Comparison of ENCODE assay signal across 8 mouse cellular contexts in genomic region chr5:64864699-64865108, GRCm38 (mm10).
DNase-seq lines count a peak whose midpoint lies in the region; ATAC-seq and TF ChIP-seq lines count a peak whose summit lies in the region.

No protein-coding gene starts in this region.

- peak; percentile 39 for TF ChIP-seq POLR2A in myocyte (IDR thresholded peaks at IDR 0.05; ENCODE audit: insufficient read length, low read depth)

- no peak overlapping the region for H3ac ChIP-seq in myocyte (ENCODE audit: control insufficient read depth, insufficient read length)

- DNase-seq in CD4-positive helper T cell, adult 2 months (ENCODE audit: low read depth, low spot score), result peak; percentile 68
- DNase-seq in ES-CJ7 (ENCODE audit: low read depth, low spot score), result peak; percentile 99
- no peak for DNase-seq in left cerebral cortex, postnatal 36 days (ENCODE audit: low spot score in 2 of 2)
- no peak for DNase-seq in layer of hippocampus, adult 9-10 months (ENCODE audit: low spot score)
- no peak for DNase-seq in left cerebral cortex, postnatal 25 days (ENCODE audit: low spot score in 2 of 2)

- no peak overlapping the region for H3K4me3 ChIP-seq in heart, embryonic 12.5 days
- no peak overlapping the region for H3K4me3 ChIP-seq in limb, embryonic 13.5 days
- H3K4me3 ChIP-seq in myocyte, result no peak overlapping the region

- 44% methylated on average over 4 of the region's 4 CpGs for WGBS in heart, embryonic 12.5 days
- 39% methylated on average over 4 of the region's 4 CpGs for WGBS in limb, embryonic 13.5 days

- H3K36me3 ChIP-seq in heart, embryonic 12.5 days, result no peaks in the 10 kb centered on the region
- no peaks in the 10 kb centered on the region for H3K36me3 ChIP-seq in limb, embryonic 13.5 days
- no peaks in the 10 kb centered on the region for H3K36me3 ChIP-seq in myocyte (ENCODE audit: control insufficient read depth, insufficient read depth)

- no peak overlapping the region for H3K9ac ChIP-seq in heart, embryonic 12.5 days
- no peak overlapping the region for H3K9ac ChIP-seq in limb, embryonic 13.5 days

- no peak overlapping the region for H3K4me2 ChIP-seq in heart, embryonic 12.5 days
- no peak overlapping the region for H3K4me2 ChIP-seq in limb, embryonic 13.5 days (replicated peaks)
- peak overlapping the region; percentile 3 for H3K4me2 ChIP-seq in myocyte (ENCODE audit: low read depth)

- no peaks in the 10 kb centered on the region for H3K79me2 ChIP-seq in myocyte (ENCODE audit: control insufficient read depth, insufficient read depth)

- intact Hi-C loops in left cerebral cortex, postnatal 36 days (cut with DNase I), result loop anchor here (5.0 kb wide), 2 partner anchors 52 to 357 kb away; no protein-coding TSS in a partner anchor
- intact Hi-C loops in left cerebral cortex, postnatal 25 days (cut with DNase I), result loop anchor here (5.0 kb wide), 1 partner anchor 37 kb away; no protein-coding TSS in a partner anchor

- peaks cover 42% of the 10 kb centered on the region for H3K4me1 ChIP-seq in heart, embryonic 12.5 days (replicated peaks)
- H3K4me1 ChIP-seq in limb, embryonic 13.5 days, result peaks cover 34% of the 10 kb centered on the region

- H3K9me3 ChIP-seq in heart, embryonic 12.5 days (replicated peaks), result peaks cover 6% of the 10 kb centered on the region; the same call in 1 of the 2 replicates
- H3K9me3 ChIP-seq in limb, embryonic 13.5 days, result peaks cover 6% of the 10 kb centered on the region; the same call in 1 of the 2 replicates

- peak overlapping the region; percentile 17; the same call in 1 of the 2 replicates for H3K27ac ChIP-seq in heart, embryonic 12.5 days (ENCODE audit: poor library complexity, severe bottlenecking)
- peak overlapping the region; percentile 58; the same call in 1 of the 2 replicates for H3K27ac ChIP-seq in limb, embryonic 13.5 days

- no peaks in the 10 kb centered on the region for H3K27me3 ChIP-seq in heart, embryonic 12.5 days (replicated peaks)
- H3K27me3 ChIP-seq in limb, embryonic 13.5 days, result no peaks in the 10 kb centered on the region
- no peaks in the 10 kb centered on the region for H3K27me3 ChIP-seq in myocyte (ENCODE audit: control insufficient read depth, insufficient read depth, insufficient read length)

- peak; percentile 82 for ATAC-seq in heart, embryonic 12.5 days (ENCODE audit: insufficient number of reproducible peaks, low FRiP score)
- ATAC-seq in limb, embryonic 13.5 days (ENCODE audit: low FRiP score, low read depth), result no peak

TF ChIP-seq in myocyte, 11 proteins besides CTCF, POLR2A, EP300 and RAD21:
- TF ChIP-seq SRF (IDR thresholded peaks at IDR 0.05; ENCODE audit: control insufficient read depth, insufficient read length, low read depth), result no peak
- peak in 1 of 3 experiments; percentile 17 for TF ChIP-seq MYOD1 (IDR thresholded peaks at IDR 0.05; ENCODE audit: control insufficient read depth in 1 of 3, insufficient read length in 2 of 3, low read depth in 2 of 3)
- peak in 1 of 3 experiments; percentile 72 for TF ChIP-seq MYOG (IDR thresholded peaks at IDR 0.05; ENCODE audit: control insufficient read depth in 1 of 3, insufficient read depth in 1 of 3, insufficient read length in 2 of 3, low read depth in 2 of 3)

Comparison
In these comparisons a context has a peak if more than half of its experiments do, and no peak if none do; other contexts are left out.
1. DNase-seq: peak in CD4-positive helper T cell, adult 2 months (single experiment) and ES-CJ7 (single experiment); none in left cerebral cortex, postnatal 36 days (0 of 2), layer of hippocampus, adult 9-10 months (single experiment) and left cerebral cortex, postnatal 25 days (0 of 2).